7 mouse cellular contexts compared by ENCODE assay signal in the genomic region with DNA sequence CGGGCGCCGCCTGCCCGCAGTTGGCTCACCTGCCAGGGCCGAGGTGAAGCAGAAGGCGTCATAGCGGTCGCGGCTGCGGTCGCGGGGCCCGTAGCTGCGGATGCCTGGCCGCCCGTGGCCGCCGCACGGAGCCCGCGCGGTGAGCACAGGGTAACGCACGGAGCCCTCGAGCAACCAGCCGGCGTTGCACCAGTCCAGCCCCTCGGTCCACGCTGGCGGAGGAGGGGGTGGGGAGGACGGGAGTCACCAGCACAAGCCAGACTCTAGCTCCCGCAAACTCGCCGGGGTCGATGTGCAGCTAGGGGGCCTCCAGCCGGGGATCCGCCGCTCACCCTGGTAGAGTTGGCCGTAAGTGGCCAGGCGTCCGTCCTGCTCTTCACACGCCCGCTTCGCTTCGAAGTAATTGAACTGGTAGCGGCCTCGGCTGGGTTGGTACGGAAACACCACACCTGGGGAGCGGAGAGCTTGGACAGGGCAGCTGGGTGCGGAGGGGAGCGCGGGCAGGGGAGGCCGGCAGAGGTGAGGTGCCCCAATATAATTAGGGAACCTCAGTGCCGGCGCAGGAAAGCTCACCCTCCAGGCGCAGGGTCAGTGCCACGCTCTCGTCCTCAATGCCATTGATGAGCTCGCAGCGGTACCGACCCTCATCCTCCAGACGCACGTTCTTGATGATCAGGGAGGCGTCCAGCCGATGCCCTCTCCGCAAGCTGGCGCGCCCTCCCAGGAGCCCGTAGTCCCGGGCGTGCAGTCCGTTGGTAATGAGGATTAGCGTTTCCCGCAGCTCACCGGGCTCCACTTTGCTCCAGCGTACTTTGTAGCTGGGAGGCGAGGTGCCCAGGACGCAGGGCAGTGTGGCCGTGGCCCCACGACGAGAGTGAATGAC. TPM values are rescaled to one million over a fixed set of nuclear protein-coding genes. Genes with fewer than 3 reads are reported as not detected.
A peak's percentile ranks its signal among the peaks of the same experiment; 100 is the strongest.
DNase-seq lines count a peak whose midpoint lies in the region; ATAC-seq lines count a peak whose summit lies in the region.

No protein-coding gene starts in this region.

- no peaks in the 10 kb centered on the region for H3K36me3 ChIP-seq in lung, embryonic 15.5 days
- H3K36me3 ChIP-seq in heart, embryonic 15.5 days = no peaks in the 10 kb centered on the region
- H3K36me3 ChIP-seq in liver, embryonic 16.5 days (ENCODE audit: control insufficient read depth, insufficient read depth) = no peaks in the 10 kb centered on the region
- H3K36me3 ChIP-seq in stomach, embryonic 16.5 days (ENCODE audit: control insufficient read depth, insufficient read depth, low read length) = no peaks in the 10 kb centered on the region

- H3K27me3 ChIP-seq in lung, embryonic 15.5 days = peaks cover 76% of the 10 kb centered on the region
- peaks cover 80% of the 10 kb centered on the region for H3K27me3 ChIP-seq in heart, embryonic 15.5 days
- peaks cover 70% of the 10 kb centered on the region for H3K27me3 ChIP-seq in liver, embryonic 16.5 days (ENCODE audit: control insufficient read depth, insufficient read depth, low read depth, low read length)
- H3K27me3 ChIP-seq in stomach, embryonic 16.5 days (ENCODE audit: control insufficient read depth, insufficient read depth, low read length) = peaks cover 63% of the 10 kb centered on the region

- ATAC-seq in lung, embryonic 15.5 days (ENCODE audit: borderline replicate concordance, extremely low read depth, low FRiP score, low TSS enrichment) = peak; percentile 58; the same call in 1 of the 2 replicates
- no peak; the same call in none of the 2 replicates for ATAC-seq in heart, embryonic 15.5 days (replicated peaks; ENCODE audit: insufficient number of reproducible peaks, insufficient read depth, low FRiP score, low read depth)
- no peak; the same call in 1 of the 2 replicates for ATAC-seq in liver, embryonic 16.5 days (ENCODE audit: low read depth)
- ATAC-seq in stomach, embryonic 16.5 days (ENCODE audit: insufficient read depth, low FRiP score) = 0 out of 2 replicates have a peak, but pooled peaks have one; percentile 37

- peak overlapping the region; percentile 98 for H3K4me2 ChIP-seq in lung, embryonic 15.5 days
- peak overlapping the region; percentile 95 for H3K4me2 ChIP-seq in heart, embryonic 15.5 days
- H3K4me2 ChIP-seq in liver, embryonic 16.5 days (ENCODE audit: low read depth, low read length) = peak overlapping the region; percentile 82
- peak overlapping the region; percentile 100 for H3K4me2 ChIP-seq in stomach, embryonic 16.5 days (ENCODE audit: low read depth, low read length)

- no peaks in the 10 kb centered on the region for H3K9me3 ChIP-seq in lung, embryonic 15.5 days
- no peaks in the 10 kb centered on the region for H3K9me3 ChIP-seq in heart, embryonic 15.5 days (replicated peaks)
- peaks cover 3% of the 10 kb centered on the region for H3K9me3 ChIP-seq in liver, embryonic 16.5 days (replicated peaks; ENCODE audit: control insufficient read depth, low read length)
- peaks cover 7% of the 10 kb centered on the region; the same call in 1 of the 2 replicates for H3K9me3 ChIP-seq in stomach, embryonic 16.5 days (replicated peaks; ENCODE audit: control insufficient read depth, low read length)

- no peak for DNase-seq in lung, postnatal 25 days (ENCODE audit: low spot score)
- DNase-seq in embryo, embryonic 9.5 days (ENCODE audit: extremely low spot score) = peak; percentile 20
- no peak for DNase-seq in cerebellum, adult 8-10 months

- peaks cover 16% of the 10 kb centered on the region for H3K4me1 ChIP-seq in lung, embryonic 15.5 days
- H3K4me1 ChIP-seq in heart, embryonic 15.5 days (replicated peaks) = peaks cover 17% of the 10 kb centered on the region
- H3K4me1 ChIP-seq in liver, embryonic 16.5 days (ENCODE audit: control insufficient read depth, low read depth, low read length) = peaks cover 11% of the 10 kb centered on the region
- H3K4me1 ChIP-seq in stomach, embryonic 16.5 days (ENCODE audit: control insufficient read depth, insufficient read depth, low read length) = peaks cover 14% of the 10 kb centered on the region

- 1% methylated on average over 81 of the region's 81 CpGs for WGBS in lung, embryonic 15.5 days
- WGBS in heart, embryonic 15.5 days = under 1% methylated on average over 81 of the region's 81 CpGs
- 1% methylated on average over 80 of the region's 81 CpGs for WGBS in liver, embryonic 16.5 days (ENCODE audit: insufficient replicate concordance)
- under 1% methylated on average over 81 of the region's 81 CpGs for WGBS in stomach, embryonic 16.5 days

- no peak overlapping the region for H3K27ac ChIP-seq in lung, embryonic 15.5 days
- no peak overlapping the region for H3K27ac ChIP-seq in heart, embryonic 15.5 days
- no peak overlapping the region for H3K27ac ChIP-seq in liver, embryonic 16.5 days (ENCODE audit: low read length)
- H3K27ac ChIP-seq in stomach, embryonic 16.5 days (ENCODE audit: low read length) = no peak overlapping the region

- H3K9ac ChIP-seq in lung, embryonic 15.5 days = peak overlapping the region; percentile 23; the same call in 1 of the 2 replicates
- peak overlapping the region; percentile 32; the same call in 1 of the 2 replicates for H3K9ac ChIP-seq in heart, embryonic 15.5 days
- H3K9ac ChIP-seq in liver, embryonic 16.5 days (ENCODE audit: low read depth, low read length) = 0 out of 2 replicates have a peak overlapping the region, but pooled peaks have one; percentile 20
- peak overlapping the region; percentile 60 for H3K9ac ChIP-seq in stomach, embryonic 16.5 days (ENCODE audit: low read length)

- peak overlapping the region; percentile 51 for H3K4me3 ChIP-seq in lung, embryonic 15.5 days
- peak overlapping the region; percentile 57 for H3K4me3 ChIP-seq in heart, embryonic 15.5 days
- peak overlapping the region; percentile 60 for H3K4me3 ChIP-seq in liver, embryonic 16.5 days (ENCODE audit: low read depth, low read length)
- H3K4me3 ChIP-seq in stomach, embryonic 16.5 days (replicated peaks; ENCODE audit: low read length) = peak overlapping the region; percentile 65

RNA-seq across cellular contexts. Expression of gene Hapln2, which starts 4.0 kb away (rescaled TPM):
- polyA plus RNA-seq in lung, embryonic 15.5 days (2015; fragmentation: Nextera tagmentation; extraction: Ambion mirVana) = 0.07 and 0.23 TPM in 2 replicates
- 0.15 TPM in 1 of 2 replicates, not detected in the other for polyA plus RNA-seq in heart, embryonic 15.5 days (2015; fragmentation: Nextera tagmentation; extraction: Ambion mirVana)
- polyA plus RNA-seq in liver, embryonic 16.5 days (2015; fragmentation: Nextera tagmentation; extraction: Ambion mirVana) = not detected in 2 replicates
- polyA plus RNA-seq in stomach, embryonic 16.5 days (2015; fragmentation: Nextera tagmentation; extraction: Ambion mirVana) = 0.18 TPM in 1 of 2 replicates, not detected in the other

RNA-seq across cellular contexts. Expression of gene Gpatch4, which starts 19.5 kb away (rescaled TPM):
- 30.6 and 31.6 TPM in 2 replicates for polyA plus RNA-seq in lung, embryonic 15.5 days (2015; fragmentation: Nextera tagmentation; extraction: Ambion mirVana)
- 15.4 and 20.6 TPM in 2 replicates for polyA plus RNA-seq in heart, embryonic 15.5 days (2015; fragmentation: Nextera tagmentation; extraction: Ambion mirVana)
- 13.2 and 14.1 TPM in 2 replicates for polyA plus RNA-seq in liver, embryonic 16.5 days (2015; fragmentation: Nextera tagmentation; extraction: Ambion mirVana)
- polyA plus RNA-seq in stomach, embryonic 16.5 days (2015; fragmentation: Nextera tagmentation; extraction: Ambion mirVana) = 29.7 and 30.1 TPM in 2 replicates

RNA-seq across cellular contexts. Expression of gene Bcan, which starts 23.4 kb away (rescaled TPM):
- 0.07 and 0.18 TPM in 2 replicates for polyA plus RNA-seq in lung, embryonic 15.5 days (2015; fragmentation: Nextera tagmentation; extraction: Ambion mirVana)
- 0.24 and 0.34 TPM in 2 replicates for polyA plus RNA-seq in heart, embryonic 15.5 days (2015; fragmentation: Nextera tagmentation; extraction: Ambion mirVana)
- 0.04 TPM in 1 of 2 replicates, not detected in the other for polyA plus RNA-seq in liver, embryonic 16.5 days (2015; fragmentation: Nextera tagmentation; extraction: Ambion mirVana)
- 0.34 and 0.52 TPM in 2 replicates for polyA plus RNA-seq in stomach, embryonic 16.5 days (2015; fragmentation: Nextera tagmentation; extraction: Ambion mirVana)

RNA-seq across cellular contexts. Expression of gene Naxe, which starts 34.9 kb away (rescaled TPM):
- polyA plus RNA-seq in lung, embryonic 15.5 days (2015; fragmentation: Nextera tagmentation; extraction: Ambion mirVana) = 199 and 215 TPM in 2 replicates
- 137 and 155 TPM in 2 replicates for polyA plus RNA-seq in heart, embryonic 15.5 days (2015; fragmentation: Nextera tagmentation; extraction: Ambion mirVana)
- 83.2 and 85.0 TPM in 2 replicates for polyA plus RNA-seq in liver, embryonic 16.5 days (2015; fragmentation: Nextera tagmentation; extraction: Ambion mirVana)
- polyA plus RNA-seq in stomach, embryonic 16.5 days (2015; fragmentation: Nextera tagmentation; extraction: Ambion mirVana) = 166 and 173 TPM in 2 replicates

RNA-seq across cellular contexts. Expression of gene Nes, which starts 52.6 kb away (rescaled TPM):
- 30.1 and 32.4 TPM in 2 replicates for polyA plus RNA-seq in lung, embryonic 15.5 days (2015; fragmentation: Nextera tagmentation; extraction: Ambion mirVana)
- polyA plus RNA-seq in heart, embryonic 15.5 days (2015; fragmentation: Nextera tagmentation; extraction: Ambion mirVana) = 14.8 and 16.1 TPM in 2 replicates
- 1.2 and 1.4 TPM in 2 replicates for polyA plus RNA-seq in liver, embryonic 16.5 days (2015; fragmentation: Nextera tagmentation; extraction: Ambion mirVana)
- polyA plus RNA-seq in stomach, embryonic 16.5 days (2015; fragmentation: Nextera tagmentation; extraction: Ambion mirVana) = 7.7 and 10.2 TPM in 2 replicates

Comparison
In these comparisons a context has a peak if more than half of its experiments do, and no peak if none do; other contexts are left out.
1. ATAC-seq: peak in lung, embryonic 15.5 days (single experiment) and stomach, embryonic 16.5 days (single experiment); none in heart, embryonic 15.5 days (single experiment) and liver, embryonic 16.5 days (single experiment).
2. Peak in every context shown above with its lines, with median percentiles within 50 percentile points of each other: H3K4me2 ChIP-seq, H3K4me3 ChIP-seq and H3K9ac ChIP-seq.